In genomic region chr7:62445431-62446165, GRCm38 (mm10) we compare ENCODE assay signal across 17 mouse cellular contexts. TPM values are rescaled to one million over a fixed set of nuclear protein-coding genes. Genes with fewer than 3 reads are reported as not detected.
DNase-seq lines count a peak whose midpoint lies in the region; ATAC-seq lines count a peak whose summit lies in the region.
"Had no signal": no experiment of that assay in that cellular context is flagged by ENCODE, and none has a peak within 500 bp of the region (broad histone marks: within the 10 kb centered on the region; RNA-seq: fewer than 3 reads in every experiment).

No protein-coding gene starts in this region.

- peak; percentile 49 for DNase-seq in mesoderm, embryonic 11.5 days (ENCODE audit: low read depth, low spot score)
- DNase-seq in layer of hippocampus, adult 9-11 months: no peak
- DNase-seq in left cerebral cortex, adult 9 months (ENCODE audit: low spot score in 2 of 2): no peak
- no peak for DNase-seq in right cerebral cortex, postnatal 36 days (ENCODE audit: low spot score in 2 of 2)
- DNase-seq: adrenal gland, postnatal 36 days; B cell, adult 2 months; cerebellum, adult 9-10 months; kidney, postnatal 4 days; lung, postnatal 10 days; thymus, adult 18-20 months had no signal

- no peaks in the 10 kb centered on the region for H3K36me3 ChIP-seq in forebrain, embryonic 12.5 days (replicated peaks)
- H3K36me3 ChIP-seq in forebrain, embryonic 15.5 days: no peaks in the 10 kb centered on the region
- no peaks in the 10 kb centered on the region for H3K36me3 ChIP-seq in neural tube, embryonic 12.5 days
- no peaks in the 10 kb centered on the region for H3K36me3 ChIP-seq in neural tube, embryonic 15.5 days
- H3K36me3 ChIP-seq: heart, embryonic 12.5 days; limb, embryonic 15.5 days had no signal

- H3K4me2 ChIP-seq in forebrain, embryonic 12.5 days: no peak overlapping the region
- no peak overlapping the region for H3K4me2 ChIP-seq in forebrain, embryonic 15.5 days (replicated peaks)
- no peak overlapping the region for H3K4me2 ChIP-seq in neural tube, embryonic 12.5 days (replicated peaks)
- H3K4me2 ChIP-seq in neural tube, embryonic 15.5 days: no peak overlapping the region
- H3K4me2 ChIP-seq: heart, embryonic 12.5 days; limb, embryonic 15.5 days had no signal

- peak; percentile 81 for ATAC-seq in forebrain, embryonic 12.5 days (ENCODE audit: low FRiP score)
- ATAC-seq in forebrain, embryonic 15.5 days (replicated peaks): no peak
- peak; percentile 75 for ATAC-seq in neural tube, embryonic 12.5 days (ENCODE audit: low FRiP score, low read depth)
- ATAC-seq in neural tube, embryonic 15.5 days (ENCODE audit: low FRiP score): no peak

- no peak overlapping the region for H3K9ac ChIP-seq in forebrain, embryonic 12.5 days
- no peak overlapping the region for H3K9ac ChIP-seq in forebrain, embryonic 15.5 days (replicated peaks)
- no peak overlapping the region for H3K9ac ChIP-seq in neural tube, embryonic 12.5 days
- no peak overlapping the region for H3K9ac ChIP-seq in neural tube, embryonic 15.5 days (replicated peaks)
- H3K9ac ChIP-seq: heart, embryonic 12.5 days; limb, embryonic 15.5 days had no signal

- H3K4me1 ChIP-seq in forebrain, embryonic 12.5 days: peaks cover 3% of the 10 kb centered on the region; the same call in 1 of the 2 replicates
- no peaks in the 10 kb centered on the region for H3K4me1 ChIP-seq in forebrain, embryonic 15.5 days
- no peaks in the 10 kb centered on the region for H3K4me1 ChIP-seq in neural tube, embryonic 12.5 days
- H3K4me1 ChIP-seq in neural tube, embryonic 15.5 days: no peaks in the 10 kb centered on the region
- H3K4me1 ChIP-seq: heart, embryonic 12.5 days; limb, embryonic 15.5 days; megakaryocyte, embryonic 14.5 days had no signal

- no peak overlapping the region for H3K4me3 ChIP-seq in forebrain, embryonic 12.5 days (replicated peaks)
- no peak overlapping the region for H3K4me3 ChIP-seq in forebrain, embryonic 15.5 days
- no peak overlapping the region for H3K4me3 ChIP-seq in neural tube, embryonic 12.5 days
- no peak overlapping the region for H3K4me3 ChIP-seq in neural tube, embryonic 15.5 days (replicated peaks)
- H3K4me3 ChIP-seq: heart, embryonic 12.5 days; limb, embryonic 15.5 days; megakaryocyte, embryonic 14.5 days had no signal

- H3K9me3 ChIP-seq in forebrain, embryonic 12.5 days: 0 out of 2 replicates have a peak, but pooled peaks cover 4% of the 10 kb centered on the region
- H3K9me3 ChIP-seq in forebrain, embryonic 15.5 days: no peaks in the 10 kb centered on the region
- H3K9me3 ChIP-seq in neural tube, embryonic 12.5 days: no peaks in the 10 kb centered on the region
- H3K9me3 ChIP-seq in neural tube, embryonic 15.5 days (replicated peaks): no peaks in the 10 kb centered on the region; the same call in 1 of the 2 replicates
- H3K9me3 ChIP-seq: megakaryocyte, embryonic 14.5 days had no signal

- peak overlapping the region; percentile 65; the same call in 1 of the 2 replicates for H3K27ac ChIP-seq in forebrain, embryonic 12.5 days
- no peak overlapping the region for H3K27ac ChIP-seq in forebrain, embryonic 15.5 days (replicated peaks)
- no peak overlapping the region for H3K27ac ChIP-seq in neural tube, embryonic 12.5 days
- H3K27ac ChIP-seq in neural tube, embryonic 15.5 days (replicated peaks): no peak overlapping the region
- H3K27ac ChIP-seq: limb, embryonic 15.5 days had no signal

- H3K27me3 ChIP-seq in forebrain, embryonic 12.5 days: no peaks in the 10 kb centered on the region
- H3K27me3 ChIP-seq in forebrain, embryonic 15.5 days: no peaks in the 10 kb centered on the region
- H3K27me3 ChIP-seq in neural tube, embryonic 12.5 days (replicated peaks): no peaks in the 10 kb centered on the region
- H3K27me3 ChIP-seq in neural tube, embryonic 15.5 days (replicated peaks): no peaks in the 10 kb centered on the region
- H3K27me3 ChIP-seq: heart, embryonic 12.5 days; limb, embryonic 15.5 days; megakaryocyte, embryonic 14.5 days had no signal

RNA-seq across cellular contexts. Expression of gene Peg12, which starts 18.7 kb away (rescaled TPM):
- 82.2 and 91.4 TPM in 2 replicates for polyA plus RNA-seq in forebrain, embryonic 12.5 days (2016; fragmentation: Nextera tagmentation; extraction: Ambion mirVana)
- polyA plus RNA-seq in forebrain, embryonic 15.5 days (2015; fragmentation: Nextera tagmentation; extraction: Ambion mirVana): 20.8 and 23.9 TPM in 2 replicates
- polyA plus RNA-seq in neural tube, embryonic 12.5 days (2016; fragmentation: Nextera tagmentation; extraction: Ambion mirVana): 47.2 and 52.7 TPM in 2 replicates
- 7.2 and 10.2 TPM in 2 replicates for polyA plus RNA-seq in neural tube, embryonic 15.5 days (2015; fragmentation: Nextera tagmentation; extraction: Ambion mirVana)

RNA-seq across cellular contexts. Expression of gene Mkrn3, which starts 25.7 kb away (rescaled TPM):
- 25.1 and 25.5 TPM in 2 replicates for polyA plus RNA-seq in forebrain, embryonic 12.5 days (2016; fragmentation: Nextera tagmentation; extraction: Ambion mirVana)
- polyA plus RNA-seq in forebrain, embryonic 15.5 days (2015; fragmentation: Nextera tagmentation; extraction: Ambion mirVana): 23.2 and 23.8 TPM in 2 replicates
- 17.2 and 17.6 TPM in 2 replicates for polyA plus RNA-seq in neural tube, embryonic 12.5 days (2016; fragmentation: Nextera tagmentation; extraction: Ambion mirVana)
- 17.1 and 21.2 TPM in 2 replicates for polyA plus RNA-seq in neural tube, embryonic 15.5 days (2015; fragmentation: Nextera tagmentation; extraction: Ambion mirVana)

Comparison
In these comparisons a context has a peak if more than half of its experiments do, and no peak if none do; other contexts are left out.
1. ATAC-seq: peak in forebrain, embryonic 12.5 days (single experiment) and neural tube, embryonic 12.5 days (single experiment); none in forebrain, embryonic 15.5 days (single experiment) and neural tube, embryonic 15.5 days (single experiment).